ENCODE assay signal across 8 mouse cellular contexts in genomic region chr12:17035128-17035527, GRCm38 (mm10). TPM values are rescaled to one million over a fixed set of nuclear protein-coding genes. Genes with fewer than 3 reads are reported as not detected.
A peak's percentile ranks its signal among the peaks of the same experiment; 100 is the strongest.
DNase-seq lines count a peak whose midpoint lies in the region; ATAC-seq and TF ChIP-seq lines count a peak whose summit lies in the region.

No protein-coding gene starts in this region.

- H3K4me2 ChIP-seq in limb, embryonic 11.5 days (ENCODE audit: low read depth, severe bottlenecking): no peak overlapping the region
- no peak overlapping the region for H3K4me2 ChIP-seq in liver, postnatal 0 days (ENCODE audit: low read depth, low read length)
- H3K4me2 ChIP-seq in intestine, embryonic 15.5 days (replicated peaks): no peak overlapping the region

- no peak overlapping the region for H3K9ac ChIP-seq in limb, embryonic 11.5 days (ENCODE audit: low read length)
- H3K9ac ChIP-seq in liver, postnatal 0 days (replicated peaks): no peak overlapping the region
- H3K9ac ChIP-seq in intestine, embryonic 15.5 days: no peak overlapping the region

- no peaks in the 10 kb centered on the region for H3K27me3 ChIP-seq in limb, embryonic 11.5 days (ENCODE audit: control insufficient read depth, insufficient read depth, low read length)
- H3K27me3 ChIP-seq in limb, embryonic 10.5 days (ENCODE audit: low read depth, poor library complexity, severe bottlenecking): peaks cover 20% of the 10 kb centered on the region; the same call in 1 of the 2 replicates
- H3K27me3 ChIP-seq in liver, postnatal 0 days (ENCODE audit: insufficient read depth, low read length): no peaks in the 10 kb centered on the region
- H3K27me3 ChIP-seq in intestine, embryonic 15.5 days (replicated peaks): 0 out of 2 replicates have a peak, but pooled peaks cover 3% of the 10 kb centered on the region

- no peak for ATAC-seq in limb, embryonic 11.5 days (ENCODE audit: insufficient number of reproducible peaks, low FRiP score, low TSS enrichment, low read depth)
- no peak for ATAC-seq in liver, postnatal 0 days
- no peak for ATAC-seq in intestine, embryonic 15.5 days

- no peak for TF ChIP-seq POLR2A in bone marrow, adult 2 months (IDR thresholded peaks at IDR 0.05; ENCODE audit: borderline replicate concordance, control insufficient read depth, low read depth, low read length)

- H3K4me3 ChIP-seq in limb, embryonic 11.5 days (ENCODE audit: low read depth, low read length): no peak overlapping the region
- H3K4me3 ChIP-seq in limb, embryonic 10.5 days: no peak overlapping the region
- H3K4me3 ChIP-seq in bone marrow, adult 2 months (replicated peaks; ENCODE audit: control insufficient read depth, low read depth, low read length): no peak overlapping the region
- no peak overlapping the region for H3K4me3 ChIP-seq in liver, postnatal 0 days (ENCODE audit: low read depth, low read length)
- H3K4me3 ChIP-seq in intestine, embryonic 15.5 days (replicated peaks): no peak overlapping the region

- no peaks in the 10 kb centered on the region for H3K9me3 ChIP-seq in limb, embryonic 11.5 days (ENCODE audit: control insufficient read depth, low read length)
- no peaks in the 10 kb centered on the region for H3K9me3 ChIP-seq in limb, embryonic 10.5 days (replicated peaks)
- no peaks in the 10 kb centered on the region for H3K9me3 ChIP-seq in liver, postnatal 0 days (ENCODE audit: low read length)
- no peaks in the 10 kb centered on the region for H3K9me3 ChIP-seq in intestine, embryonic 15.5 days

- peak; percentile 63 for TF ChIP-seq CTCF in bone marrow, adult 2 months (IDR thresholded peaks at IDR 0.05; ENCODE audit: control insufficient read depth, insufficient read depth, low read length)
- peak; percentile 51 for TF ChIP-seq CTCF in liver, postnatal 0 days (IDR thresholded peaks at IDR 0.05; ENCODE audit: low read depth)

- H3K36me3 ChIP-seq in limb, embryonic 11.5 days (ENCODE audit: control insufficient read depth, insufficient read depth, low read length): no peaks in the 10 kb centered on the region
- H3K36me3 ChIP-seq in limb, embryonic 10.5 days: no peaks in the 10 kb centered on the region
- H3K36me3 ChIP-seq in liver, postnatal 0 days (replicated peaks; ENCODE audit: insufficient read depth, low read length): no peaks in the 10 kb centered on the region
- H3K36me3 ChIP-seq in intestine, embryonic 15.5 days: no peaks in the 10 kb centered on the region

- H3K27ac ChIP-seq in limb, embryonic 11.5 days (replicated peaks; ENCODE audit: low read depth, low read length): no peak overlapping the region
- H3K27ac ChIP-seq in limb, embryonic 10.5 days: no peak overlapping the region
- no peak overlapping the region for H3K27ac ChIP-seq in bone marrow, adult 2 months (ENCODE audit: control insufficient read depth, insufficient read depth, low read depth, low read length, poor library complexity)
- no peak overlapping the region for H3K27ac ChIP-seq in liver, postnatal 0 days (ENCODE audit: low read depth)
- H3K27ac ChIP-seq in intestine, embryonic 15.5 days: no peak overlapping the region

- TF ChIP-seq EP300 in liver, postnatal 0 days (IDR thresholded peaks at IDR 0.05; ENCODE audit: low read depth): no peak

- peak; percentile 18 to 24 for DNase-seq in cerebellum, adult 18-20 months
- no peak for DNase-seq in cerebellum, adult 9-11 months
- DNase-seq in limb, embryonic 11.5 days (ENCODE audit: low spot score): peak; percentile 50
- no peak for DNase-seq in limb, embryonic 10.5 days (ENCODE audit: low spot score)
- DNase-seq in liver, postnatal 0 days: peak; percentile 34
- DNase-seq in thymus, postnatal 36 days: peak; percentile 45 to 60

- H3K4me1 ChIP-seq in limb, embryonic 11.5 days (ENCODE audit: control insufficient read depth, insufficient read depth, low read length): no peaks in the 10 kb centered on the region
- peaks cover 8% of the 10 kb centered on the region for H3K4me1 ChIP-seq in limb, embryonic 10.5 days
- no peaks in the 10 kb centered on the region for H3K4me1 ChIP-seq in bone marrow, adult 2 months (ENCODE audit: control insufficient read depth, insufficient read depth, low read length)
- no peaks in the 10 kb centered on the region for H3K4me1 ChIP-seq in liver, postnatal 0 days (ENCODE audit: insufficient read depth)
- no peaks in the 10 kb centered on the region for H3K4me1 ChIP-seq in intestine, embryonic 15.5 days (replicated peaks)

- 65% methylated on average over 2 of the region's 2 CpGs for WGBS in limb, embryonic 11.5 days
- 57% methylated on average over 2 of the region's 2 CpGs for WGBS in limb, embryonic 10.5 days
- WGBS in bone marrow, adult 2 months: 61% methylated on average over 2 of the region's 2 CpGs
- WGBS in liver, postnatal 0 days (ENCODE audit: insufficient replicate concordance): 60% methylated on average over 2 of the region's 2 CpGs
- WGBS in intestine, embryonic 15.5 days: 63% methylated on average over 2 of the region's 2 CpGs

RNA-seq across cellular contexts. Expression of gene 2410004P03Rik, which starts 23.6 kb away (rescaled TPM):
- polyA plus RNA-seq in limb, embryonic 11.5 days (2014; fragmentation: Nextera tagmentation; extraction: Ambion mirVana): 0.33 and 0.93 TPM in 2 replicates
- 0.84 and 1.2 TPM in 2 replicates for polyA plus RNA-seq in limb, embryonic 10.5 days (2016; fragmentation: Nextera tagmentation; extraction: Ambion mirVana)
- polyA plus RNA-seq in bone marrow, adult 2 months (2011; ENCODE audit: insufficient read depth, insufficient read length, low replicate concordance, missing spikeins): 0.29 and 0.57 TPM in 2 replicates
- polyA plus RNA-seq in liver, postnatal 0 days (2015; fragmentation: Nextera tagmentation; extraction: Ambion mirVana): 0.06 TPM in 1 of 2 replicates, not detected in the other
- 0.09 and 0.44 TPM in 2 replicates for polyA plus RNA-seq in intestine, embryonic 15.5 days (2015; fragmentation: Nextera tagmentation; extraction: Ambion mirVana)

RNA-seq across cellular contexts. Expression of gene Pqlc3, which starts 34.9 kb away (rescaled TPM):
- polyA plus RNA-seq in limb, embryonic 11.5 days (2014; fragmentation: Nextera tagmentation; extraction: Ambion mirVana): 5.4 and 5.6 TPM in 2 replicates
- 3.3 and 4.3 TPM in 2 replicates for polyA plus RNA-seq in limb, embryonic 10.5 days (2016; fragmentation: Nextera tagmentation; extraction: Ambion mirVana)
- polyA plus RNA-seq in bone marrow, adult 2 months (2011; ENCODE audit: insufficient read depth, insufficient read length, low replicate concordance, missing spikeins): 9.8 and 14.7 TPM in 2 replicates
- polyA plus RNA-seq in liver, postnatal 0 days (2015; fragmentation: Nextera tagmentation; extraction: Ambion mirVana): 6.5 and 6.7 TPM in 2 replicates
- 10.3 and 12.6 TPM in 2 replicates for polyA plus RNA-seq in intestine, embryonic 15.5 days (2015; fragmentation: Nextera tagmentation; extraction: Ambion mirVana)

Comparison
In these comparisons a context has a peak if more than half of its experiments do, and no peak if none do; other contexts are left out.
1. DNase-seq: peak in cerebellum, adult 18-20 months (2 of 2), limb, embryonic 11.5 days (single experiment), liver, postnatal 0 days (single experiment) and thymus, postnatal 36 days (2 of 2); none in cerebellum, adult 9-11 months (single experiment) and limb, embryonic 10.5 days (single experiment).